Mouse (Mus musculus): ENCODE results near the gene G430095P16Rik. TPM values are rescaled to one million over a fixed set of nuclear protein-coding genes. Genes with fewer than 3 reads are reported as not detected.

Gene G430095P16Rik
- polyA plus RNA-seq (2015; fragmentation: Nextera tagmentation; extraction: Ambion mirVana): 7.8 and 8.9 TPM in 2 replicates

DNA sequence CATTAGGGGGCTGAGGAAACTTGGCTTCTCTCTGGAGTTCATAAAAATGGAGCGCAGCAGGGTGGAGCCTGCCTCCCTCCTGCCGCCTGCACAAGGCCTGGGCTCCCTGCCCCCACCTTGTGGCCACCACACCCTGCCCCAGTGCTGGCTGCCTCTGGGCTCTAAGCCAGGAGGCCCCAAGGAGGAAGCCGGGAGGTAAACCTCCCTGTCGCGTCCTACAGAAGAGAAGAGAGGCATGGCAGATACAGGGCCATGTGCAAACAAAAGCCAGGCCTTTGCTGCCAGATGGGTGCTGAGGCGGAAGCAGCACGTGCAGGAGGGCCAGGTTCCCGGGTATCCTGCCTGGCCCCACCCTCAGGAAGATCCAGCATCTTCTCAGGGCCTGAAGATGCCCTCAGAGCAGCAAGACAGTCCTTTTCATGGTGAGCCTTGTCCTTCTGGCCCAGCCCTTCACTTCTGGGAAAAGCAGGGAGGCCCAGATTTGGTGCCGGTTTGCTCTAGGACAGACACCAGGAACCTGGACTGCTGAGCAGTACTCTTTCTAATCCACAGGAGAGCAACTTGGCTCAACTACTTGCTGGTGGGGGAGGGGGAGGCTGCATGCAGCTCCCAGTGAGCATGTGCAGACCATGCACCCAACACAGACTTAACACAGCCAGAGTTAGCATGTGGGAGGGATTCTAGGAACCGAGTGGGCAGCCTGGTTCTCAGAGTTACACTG lies at the start of gene G430095P16Rik:
Gene G430095P16Rik, plus strand, starts transcription at position 158 of the 721 bp plus-strand sequence.
- H3K36me3 ChIP-seq: peaks cover 66% of the 10 kb centered on the region
- peaks cover 17% of the 10 kb centered on the region for H3K27me3 ChIP-seq (replicated peaks)
- no peaks in the 10 kb centered on the region for H3K9me3 ChIP-seq
- peaks cover 90% of the 10 kb centered on the region for H3K4me1 ChIP-seq
- 10% methylated on average over 10 of the region's 10 CpGs for WGBS
- peak within 1 kb of the TSS; percentile 62 for H3K4me2 ChIP-seq
- H3K4me3 ChIP-seq: peak within 1 kb of the TSS; percentile 35
- H3K9ac ChIP-seq: peak within 1 kb of the TSS; percentile 74
- H3K27ac ChIP-seq (replicated peaks): peak within 1 kb of the TSS; percentile 94
- peak; percentile 79 for ATAC-seq (ENCODE audit: extremely low read depth, insufficient number of reproducible peaks, low FRiP score, low TSS enrichment)

DNA sequence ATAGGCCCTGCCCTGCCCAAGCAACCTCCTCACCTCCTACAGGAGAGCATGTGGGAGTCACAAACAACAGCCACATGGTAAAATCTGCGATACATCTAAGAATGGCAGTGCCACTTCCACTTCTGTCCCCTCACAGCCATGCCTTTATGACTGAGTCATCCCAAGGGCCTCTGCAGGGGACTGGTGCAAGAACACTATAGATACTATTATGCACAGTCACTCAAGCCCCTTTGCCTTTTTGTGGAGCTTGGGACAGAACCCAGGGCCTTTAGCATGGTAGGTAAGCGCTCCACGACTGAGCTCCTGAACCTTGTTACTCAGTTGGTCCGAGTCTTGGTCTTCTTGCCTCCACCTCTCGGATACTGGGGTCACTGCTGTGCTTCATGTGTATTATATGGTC lies 45.5 kb upstream of the G430095P16Rik start:
- H3K4me2 ChIP-seq: no peak overlapping the region

DNA sequence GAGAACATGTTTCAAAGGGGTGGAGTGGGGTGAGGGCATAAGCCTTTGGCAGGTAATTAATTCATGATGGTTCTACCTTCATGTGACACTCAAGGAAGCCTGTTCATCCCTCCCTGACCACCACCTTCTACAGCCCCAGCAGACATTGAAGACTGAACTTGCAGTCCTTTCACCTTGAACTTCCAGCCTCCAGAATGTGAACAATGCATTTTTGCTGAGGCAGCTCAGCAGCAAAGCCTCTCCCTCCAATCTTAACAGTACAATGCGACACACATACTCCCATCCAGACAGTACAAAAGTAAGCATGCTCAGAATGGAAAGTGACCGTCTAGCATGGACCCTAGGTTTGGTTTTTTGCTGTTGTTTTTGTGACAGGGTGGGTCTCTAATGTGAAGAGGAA lies 41.3 kb upstream of the G430095P16Rik start:
- peaks cover 56% of the 10 kb centered on the region for H3K4me1 ChIP-seq
- no peak for ATAC-seq (ENCODE audit: extremely low read depth, insufficient number of reproducible peaks, low FRiP score, low TSS enrichment)
- 63% methylated on average over 2 of the region's 2 CpGs for WGBS
- H3K36me3 ChIP-seq: peaks cover 38% of the 10 kb centered on the region
- H3K27ac ChIP-seq (replicated peaks): 0 out of 2 replicates have a peak overlapping the region, but pooled peaks have one; percentile 48
- peak overlapping the region; percentile 33; the same call in 1 of the 2 replicates for H3K9ac ChIP-seq
- no peak overlapping the region for H3K4me3 ChIP-seq
- no peak overlapping the region for H3K4me2 ChIP-seq
- no peaks in the 10 kb centered on the region for H3K27me3 ChIP-seq (replicated peaks)
- H3K9me3 ChIP-seq: no peaks in the 10 kb centered on the region

More for the DNA sequence above, 45.5 kb upstream of the G430095P16Rik start:
- WGBS: 86% methylated on average over 5 of the region's 5 CpGs
- no peak overlapping the region for H3K27ac ChIP-seq (replicated peaks)
- H3K36me3 ChIP-seq: peaks cover 61% of the 10 kb centered on the region
- H3K27me3 ChIP-seq (replicated peaks): no peaks in the 10 kb centered on the region
- H3K4me1 ChIP-seq: peaks cover 24% of the 10 kb centered on the region
- no peaks in the 10 kb centered on the region for H3K9me3 ChIP-seq
- H3K9ac ChIP-seq: no peak overlapping the region
- no peak for ATAC-seq (ENCODE audit: extremely low read depth, insufficient number of reproducible peaks, low FRiP score, low TSS enrichment)
- H3K4me3 ChIP-seq: no peak overlapping the region

DNA sequence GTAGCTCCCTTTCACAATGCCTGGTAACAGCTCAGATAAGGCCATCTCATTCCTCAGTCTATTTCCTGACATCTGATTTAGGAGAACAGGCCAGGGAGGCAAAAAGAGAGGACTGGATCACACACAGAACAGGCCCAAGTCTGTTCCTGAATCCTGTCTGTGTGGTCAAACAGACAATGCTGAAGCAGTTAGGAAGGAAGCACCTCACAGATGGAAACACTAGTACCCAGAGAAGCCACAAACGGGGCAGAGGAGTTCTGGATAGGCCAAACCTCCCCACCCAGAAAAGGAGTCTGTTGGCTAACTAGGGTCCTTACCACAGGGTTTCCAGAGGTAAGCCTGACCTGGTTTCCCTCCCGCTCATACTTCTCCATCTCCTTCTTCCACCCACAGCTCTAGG lies 40.5 kb upstream of the G430095P16Rik start:
- peaks cover 56% of the 10 kb centered on the region for H3K4me1 ChIP-seq
- H3K9me3 ChIP-seq: no peaks in the 10 kb centered on the region
- H3K4me2 ChIP-seq: no peak overlapping the region
- WGBS: 74% methylated on average over 2 of the region's 2 CpGs
- peak overlapping the region; percentile 33 for H3K9ac ChIP-seq
- H3K4me3 ChIP-seq: no peak overlapping the region
- no peak for ATAC-seq (ENCODE audit: extremely low read depth, insufficient number of reproducible peaks, low FRiP score, low TSS enrichment)
- no peaks in the 10 kb centered on the region for H3K27me3 ChIP-seq (replicated peaks)
- H3K36me3 ChIP-seq: peaks cover 31% of the 10 kb centered on the region
- H3K27ac ChIP-seq (replicated peaks): peak overlapping the region; percentile 48; the same call in 1 of the 2 replicates

DNA sequence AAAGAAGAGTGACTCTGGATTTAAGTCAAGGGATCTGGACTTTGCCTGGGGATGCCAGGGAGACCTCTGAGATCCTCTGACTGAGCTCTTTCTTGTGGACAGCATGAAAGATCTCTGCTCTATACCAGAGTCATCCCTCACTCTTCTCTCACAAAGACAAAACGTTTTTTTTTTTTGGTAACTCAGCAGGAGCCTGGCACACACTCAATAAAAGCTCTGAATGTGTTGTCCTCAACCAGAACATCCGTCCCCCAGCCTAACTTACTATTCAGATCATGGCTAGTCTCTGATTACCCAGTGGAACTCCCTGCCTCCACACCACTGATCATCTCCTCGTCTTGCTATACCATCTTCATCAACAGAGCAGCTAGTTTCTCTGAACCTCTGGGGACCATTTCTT lies 38.3 kb upstream of the G430095P16Rik start:
- Histone ChIP-seq H3K36me3 (peaks cover 29% of the 10 kb centered on the region), H3K4me1 (peaks cover 63% of the 10 kb centered on the region), H3K9ac (no peak overlapping the region), H3K4me2 (no peak overlapping the region), H3K27ac (replicated peaks) (no peak overlapping the region), H3K4me3 (no peak overlapping the region), H3K9me3 (no peaks in the 10 kb centered on the region), H3K27me3 (replicated peaks) (no peaks in the 10 kb centered on the region)
- 57% methylated on average over 3 of the region's 3 CpGs for WGBS
- no peak for ATAC-seq (ENCODE audit: extremely low read depth, insufficient number of reproducible peaks, low FRiP score, low TSS enrichment)

DNA sequence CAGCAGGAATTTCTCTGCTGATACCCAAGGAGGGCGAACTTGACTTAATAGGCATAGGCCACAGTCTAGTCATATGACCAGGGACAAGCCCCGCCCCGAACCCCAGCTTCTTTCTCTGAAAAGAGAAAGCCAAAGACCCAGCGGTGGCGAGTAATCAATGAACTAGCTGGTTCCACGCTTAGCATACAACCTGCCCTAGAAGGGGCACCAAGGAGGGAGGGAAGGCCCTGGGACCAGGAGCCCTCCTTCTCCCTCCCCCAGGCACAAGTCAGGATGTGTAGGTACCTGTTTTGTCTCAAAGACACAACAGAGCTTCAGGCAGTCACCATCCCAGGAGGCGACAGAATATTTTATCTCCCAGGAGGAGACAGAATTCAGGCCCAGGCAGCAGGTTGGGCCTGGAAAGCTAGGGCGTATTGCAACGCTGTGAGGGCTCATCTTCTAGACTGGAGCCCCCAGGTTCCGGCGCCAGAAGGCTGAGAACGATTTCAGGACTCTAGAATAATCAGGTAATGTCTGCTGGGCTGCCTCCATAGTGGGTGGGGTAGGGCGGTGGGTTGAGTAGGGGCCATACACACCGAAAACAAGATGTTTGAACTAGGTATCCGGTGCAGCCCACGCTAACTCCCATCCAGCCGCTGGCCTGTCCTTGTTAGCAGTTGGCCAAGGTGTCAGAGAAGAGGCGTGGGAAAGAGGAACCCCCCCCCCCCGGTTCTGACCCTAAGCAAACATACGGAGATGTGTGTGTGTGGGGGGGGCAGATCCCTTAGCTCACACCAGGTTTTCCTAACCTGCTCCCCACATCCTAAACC lies 36.4 kb upstream of the G430095P16Rik start, which contains the start of gene Trmt1:
Gene Trmt1, plus strand, starts transcription at position 117 of the 812 bp plus-strand sequence.
- peak within 1 kb of the TSS; percentile 100 for H3K4me3 ChIP-seq
- no peaks in the 10 kb centered on the region for H3K9me3 ChIP-seq
- H3K4me1 ChIP-seq: peaks cover 66% of the 10 kb centered on the region
- peak; percentile 15; the same call in 1 of the 2 replicates for ATAC-seq (ENCODE audit: extremely low read depth, insufficient number of reproducible peaks, low FRiP score, low TSS enrichment)
- H3K9ac ChIP-seq: peak within 1 kb of the TSS; percentile 100
- WGBS: 8% methylated on average over 19 of the region's 20 CpGs
- peaks cover 33% of the 10 kb centered on the region for H3K36me3 ChIP-seq
- H3K4me2 ChIP-seq: peak within 1 kb of the TSS; percentile 82
- H3K27ac ChIP-seq (replicated peaks): peak within 1 kb of the TSS; percentile 96
- no peaks in the 10 kb centered on the region for H3K27me3 ChIP-seq (replicated peaks)

DNA sequence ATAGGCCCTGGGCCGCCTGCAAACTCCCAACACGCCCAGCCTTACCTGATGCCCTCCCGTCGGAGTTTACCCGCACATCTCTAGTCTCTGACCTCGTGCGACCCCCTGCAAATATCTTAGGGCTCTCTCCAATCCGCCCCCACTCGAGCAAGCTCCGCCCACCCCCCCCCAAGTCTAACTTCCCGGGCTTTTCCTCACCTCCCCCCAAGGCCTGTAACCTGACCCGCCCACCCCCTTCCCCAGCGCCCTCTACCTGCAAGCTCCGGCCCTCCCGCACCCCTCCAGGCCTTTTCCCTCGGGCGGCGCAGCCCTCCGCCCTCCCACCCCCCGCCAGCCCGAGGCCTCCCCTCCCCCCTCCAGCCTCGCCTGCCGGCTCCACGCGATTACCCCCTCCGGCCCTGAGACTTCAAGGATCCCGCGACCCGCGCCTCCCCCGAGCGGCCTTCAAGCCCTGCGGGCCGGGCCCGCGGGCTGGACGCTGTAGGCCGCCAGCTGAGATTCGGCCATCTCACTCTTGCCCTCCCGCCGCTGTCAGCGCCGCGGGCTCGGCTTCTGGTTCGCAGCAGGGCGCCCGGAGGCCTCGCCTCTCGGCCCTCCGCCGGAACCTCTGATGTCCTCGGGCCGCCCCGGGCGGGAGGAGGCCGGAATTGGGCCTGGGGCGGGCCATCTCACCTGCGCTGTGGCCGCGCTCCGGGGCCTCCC lies 35.7 kb upstream of the G430095P16Rik start:
- ATAC-seq (ENCODE audit: extremely low read depth, insufficient number of reproducible peaks, low FRiP score, low TSS enrichment): peak; percentile 28
- H3K9ac ChIP-seq: peak overlapping the region; percentile 100
- H3K9me3 ChIP-seq: no peaks in the 10 kb centered on the region
- no peaks in the 10 kb centered on the region for H3K27me3 ChIP-seq (replicated peaks)
- peaks cover 34% of the 10 kb centered on the region for H3K36me3 ChIP-seq
- H3K4me1 ChIP-seq: peaks cover 59% of the 10 kb centered on the region
- peak overlapping the region; percentile 100 for H3K4me3 ChIP-seq
- peak overlapping the region; percentile 96 for H3K27ac ChIP-seq (replicated peaks)
- under 1% methylated on average over 58 of the region's 62 CpGs for WGBS
- H3K4me2 ChIP-seq: peak overlapping the region; percentile 82

DNA sequence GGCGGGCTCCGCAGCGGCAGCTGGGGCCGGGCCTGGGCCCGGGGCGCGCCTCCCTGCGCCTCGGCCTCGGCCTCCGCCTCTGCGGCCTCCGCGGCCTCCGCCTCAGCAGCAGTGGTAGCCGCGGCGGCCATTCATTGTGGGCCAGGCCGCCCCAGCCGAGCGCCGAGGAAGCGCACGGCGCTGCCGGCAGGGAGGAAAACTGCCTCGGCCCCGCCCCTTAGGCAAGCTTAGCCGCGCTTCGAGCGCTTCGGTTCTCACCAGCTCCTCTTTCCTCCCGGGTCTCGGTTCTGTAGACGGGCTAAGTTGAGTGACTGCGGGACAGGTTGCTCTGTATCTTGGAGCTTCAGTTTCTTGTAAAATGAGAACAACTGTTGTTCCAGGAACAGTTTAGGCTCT lies 35.1 kb upstream of the G430095P16Rik start, which contains the start of gene Nacc1:
Gene Nacc1, minus strand, starts transcription at position 158 of the 396 bp plus-strand sequence.
- H3K9me3 ChIP-seq: no peaks in the 10 kb centered on the region
- H3K27ac ChIP-seq (replicated peaks): peak within 1 kb of the TSS; percentile 96
- no peaks in the 10 kb centered on the region for H3K27me3 ChIP-seq (replicated peaks)
- peak within 1 kb of the TSS; percentile 82 for H3K4me2 ChIP-seq
- 1% methylated on average over 35 of the region's 37 CpGs for WGBS
- peaks cover 34% of the 10 kb centered on the region for H3K36me3 ChIP-seq
- peaks cover 53% of the 10 kb centered on the region for H3K4me1 ChIP-seq
- peak; percentile 72 for ATAC-seq (ENCODE audit: extremely low read depth, insufficient number of reproducible peaks, low FRiP score, low TSS enrichment)
- peak within 1 kb of the TSS; percentile 100 for H3K9ac ChIP-seq
- peak within 1 kb of the TSS; percentile 100 for H3K4me3 ChIP-seq

DNA sequence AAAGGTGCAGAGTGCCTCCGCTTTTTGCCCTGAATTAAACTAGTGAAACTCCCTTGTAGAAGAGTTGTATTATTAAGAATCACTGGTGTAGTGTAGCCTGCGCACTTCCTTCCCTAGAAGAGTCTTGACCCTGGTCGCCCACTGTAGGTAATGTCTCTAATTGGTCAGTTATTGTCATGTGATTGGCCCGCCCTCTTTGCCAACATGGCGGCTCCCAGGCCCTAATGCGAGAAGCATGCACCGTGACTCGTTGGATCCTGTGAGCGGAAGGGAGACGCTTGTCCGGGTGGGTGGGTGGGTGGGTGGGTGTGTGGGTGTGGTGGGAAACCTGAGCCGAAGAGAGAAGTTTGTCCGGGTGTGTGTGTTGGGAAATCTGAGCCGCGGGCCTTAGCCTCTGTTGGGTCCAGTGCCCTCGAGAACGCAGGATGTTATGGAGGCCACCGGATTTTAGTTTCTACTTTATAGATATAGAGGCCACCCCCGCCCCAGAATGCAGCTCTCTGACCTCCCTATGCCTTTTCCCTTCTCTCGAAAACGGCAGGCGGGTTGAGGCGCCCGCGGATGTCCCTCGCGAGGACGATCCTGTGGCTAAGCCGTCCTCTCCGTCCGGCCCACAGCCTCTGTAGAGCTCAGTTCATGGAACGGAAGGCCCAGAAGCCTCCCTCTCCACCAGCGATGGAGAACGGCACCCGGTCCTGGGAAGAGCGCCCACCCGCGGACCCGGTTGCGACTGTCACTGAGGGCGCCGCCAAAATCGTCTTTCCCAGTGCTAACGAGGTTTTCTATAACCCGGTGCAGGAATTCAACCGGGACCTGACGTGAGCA lies 33.5 kb upstream of the G430095P16Rik start:
- WGBS: under 1% methylated on average over 47 of the region's 47 CpGs
- ATAC-seq (ENCODE audit: extremely low read depth, insufficient number of reproducible peaks, low FRiP score, low TSS enrichment): peak; percentile 62; the same call in 1 of the 2 replicates
- Histone ChIP-seq H3K4me3 (peak overlapping the region; percentile 90), H3K27ac (replicated peaks) (peak overlapping the region; percentile 77), H3K4me2 (peak overlapping the region; percentile 82), H3K27me3 (replicated peaks) (no peaks in the 10 kb centered on the region), H3K4me1 (peaks cover 45% of the 10 kb centered on the region), H3K9me3 (no peaks in the 10 kb centered on the region), H3K36me3 (peaks cover 37% of the 10 kb centered on the region), H3K9ac (peak overlapping the region; percentile 92)

DNA sequence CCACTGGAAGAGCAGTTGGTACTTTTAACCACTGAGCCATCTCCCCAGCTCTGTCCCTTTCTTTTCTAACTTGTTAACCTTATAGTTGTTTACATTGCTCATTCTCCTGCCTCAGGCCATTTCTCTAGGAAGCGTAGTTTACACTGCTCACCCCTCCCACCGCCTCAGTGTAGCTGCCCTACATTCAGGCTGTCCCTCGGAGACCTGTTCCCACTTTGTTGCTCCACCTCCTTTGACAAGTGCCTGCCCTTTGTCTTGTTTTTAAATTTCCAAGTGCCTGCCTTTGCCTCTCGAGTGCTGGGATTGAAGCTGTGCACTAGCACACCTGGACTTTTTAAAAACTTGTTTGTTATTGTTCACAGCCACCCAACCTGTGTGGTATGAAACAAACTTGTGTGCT lies 29.5 kb upstream of the G430095P16Rik start:
- Histone ChIP-seq H3K27ac (replicated peaks) (no peak overlapping the region), H3K36me3 (peaks cover 76% of the 10 kb centered on the region)
- 67% methylated on average over 4 of the region's 4 CpGs for WGBS

More for the DNA sequence above, 29.5 kb upstream of the G430095P16Rik start:
- no peak for ATAC-seq (ENCODE audit: extremely low read depth, insufficient number of reproducible peaks, low FRiP score, low TSS enrichment)
- no peak overlapping the region for H3K9ac ChIP-seq
- H3K4me1 ChIP-seq: peaks cover 21% of the 10 kb centered on the region
- H3K9me3 ChIP-seq: no peaks in the 10 kb centered on the region
- no peak overlapping the region for H3K4me2 ChIP-seq
- H3K4me3 ChIP-seq: no peak overlapping the region
- no peaks in the 10 kb centered on the region for H3K27me3 ChIP-seq (replicated peaks)
